Mouse (Mus musculus) cerebellum, postnatal 25 days (tissue): ENCODE data around the gene Sipa1l3.

Experiments
- DNase-seq, 2 experiments: peaks; one replicate each; pipeline ENCODE4 v3.0.0; 2021; ENCODE audit warnings: mixed read lengths in 2 of 2

The Sipa1l3 gene

GRCm38 (mm10) chr7:29410402-29410801 lies 108.0 kb downstream of the Sipa1l3 start:
- DNase-seq: no peak

DNA sequence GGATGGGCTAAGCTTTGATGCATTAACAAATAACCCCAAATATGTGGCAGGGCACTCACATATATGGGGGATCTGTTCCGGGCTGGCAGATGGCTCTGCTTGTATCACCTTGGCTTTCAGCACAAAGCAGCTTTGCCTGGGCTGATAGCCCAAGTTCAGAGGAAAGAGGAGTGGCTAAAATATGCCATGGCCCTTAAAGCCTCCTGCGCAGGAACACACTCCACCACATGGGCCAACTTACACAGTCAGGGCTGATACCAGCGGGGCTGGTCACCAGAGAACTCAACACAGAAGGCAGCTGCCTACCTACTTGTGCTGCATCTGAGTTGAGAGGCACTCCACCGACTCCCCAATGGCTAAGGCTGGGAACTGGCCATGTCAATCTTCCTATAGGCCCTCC lies 111.6 kb downstream of the Sipa1l3 start:
- peak; percentile 56 to 64 for DNase-seq

- DNase-seq: no peak
Measured at GRCm38 (mm10) chr7:29404126-29404525, 114.3 kb downstream of the Sipa1l3 start.

DNA sequence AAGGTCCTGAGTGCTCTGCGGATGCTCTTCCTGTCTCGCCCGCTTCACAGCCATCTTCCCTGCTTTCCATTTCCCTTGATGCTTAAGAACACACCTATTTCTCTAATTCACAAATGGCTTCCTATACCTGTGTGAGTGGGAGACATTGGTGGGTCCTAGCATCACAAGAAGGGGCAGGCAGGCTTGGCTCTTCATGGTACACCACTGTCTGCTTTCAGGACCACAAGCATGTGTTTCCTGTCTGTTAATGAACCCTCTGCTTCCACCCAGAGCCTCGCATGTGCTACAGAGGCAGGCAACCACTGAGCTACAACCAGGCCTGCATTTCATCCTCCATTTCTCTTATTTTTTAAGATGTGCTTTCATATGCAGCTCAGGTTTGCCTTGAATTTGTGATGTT lies 116.4 kb downstream of the Sipa1l3 start:
- no peak for DNase-seq

GRCm38 (mm10) chr7:29400451-29400850 lies 118.0 kb downstream of the Sipa1l3 start:
- no peak for DNase-seq

DNA sequence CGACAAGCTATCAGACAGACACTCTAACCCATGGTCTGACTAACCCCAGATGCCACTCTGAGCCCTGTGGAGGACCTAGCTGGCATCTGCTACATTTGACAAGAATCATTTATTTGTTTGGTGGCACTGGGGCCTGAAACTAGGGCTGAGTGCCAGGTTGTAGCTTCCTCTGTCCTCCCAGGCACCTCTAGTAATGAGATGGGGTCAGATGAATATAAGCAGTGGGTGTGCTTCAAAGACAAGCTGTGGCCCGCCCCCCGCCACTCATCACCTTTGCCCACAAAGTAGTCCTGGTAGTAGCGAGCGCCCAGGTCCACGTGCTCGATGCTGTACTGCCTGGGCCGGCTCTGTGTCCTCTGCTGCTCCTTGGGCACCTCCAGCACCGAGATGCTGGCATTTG lies 119.4 kb downstream of the Sipa1l3 start:
- no peak for DNase-seq

DNA sequence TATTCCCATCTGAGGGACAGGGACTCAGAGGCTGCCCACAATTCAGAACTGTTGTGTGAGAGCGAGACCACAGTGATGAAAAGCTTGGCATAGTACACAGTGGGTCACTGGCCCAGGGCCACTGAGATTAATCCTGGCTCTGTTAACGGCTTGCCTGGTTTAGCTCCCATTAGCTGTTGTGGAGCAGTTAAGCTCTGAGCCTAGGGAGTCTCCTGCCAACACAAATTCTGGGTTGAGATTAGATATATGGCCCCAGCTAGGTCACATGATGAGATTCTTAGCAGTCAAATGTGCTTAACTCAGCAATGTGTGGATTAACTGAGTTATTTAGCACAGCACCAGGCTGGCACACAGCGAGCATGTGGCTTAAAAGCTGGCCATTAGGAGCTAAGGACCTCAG lies 121.0 kb downstream of the Sipa1l3 start:
- DNase-seq: peak; percentile 62 to 64

GRCm38 (mm10) chr7:29396943-29397340 lies 121.5 kb downstream of the Sipa1l3 start:
- DNase-seq: peak; percentile 80 to 86

- DNase-seq: peak; percentile 79
Measured at GRCm38 (mm10) chr7:29396216-29396942, 122.1 kb downstream of the Sipa1l3 start.

GRCm38 (mm10) chr7:29395179-29395578 lies 123.3 kb downstream of the Sipa1l3 start:
- DNase-seq: no peak

DNA sequence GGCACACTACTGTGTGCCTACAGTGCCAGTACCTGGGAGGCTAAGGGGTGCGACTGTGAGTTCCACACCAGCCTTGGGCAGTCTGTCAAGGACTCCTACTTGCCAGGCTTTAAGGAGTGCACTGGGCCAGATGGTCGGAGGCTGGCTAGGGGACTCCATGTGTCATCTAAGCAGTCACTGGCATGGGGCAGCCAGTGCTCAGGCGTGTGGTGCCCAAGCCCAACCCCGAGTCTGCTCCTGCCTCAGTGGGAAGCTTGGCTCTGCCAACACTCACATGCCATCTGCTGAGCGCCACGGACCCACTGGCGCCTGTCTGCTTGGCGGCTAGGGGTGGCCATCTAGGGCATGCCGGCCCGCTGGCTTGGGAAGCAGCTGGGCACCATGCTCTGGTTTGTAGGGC lies 125.1 kb downstream of the Sipa1l3 start:
- DNase-seq: peak; percentile 92 to 93

- no peak for DNase-seq
Measured at GRCm38 (mm10) chr7:29392805-29393204, 125.6 kb downstream of the Sipa1l3 start.

- DNase-seq: peak; percentile 43 to 62
Measured at GRCm38 (mm10) chr7:29391761-29392512, 126.5 kb downstream of the Sipa1l3 start.

DNA sequence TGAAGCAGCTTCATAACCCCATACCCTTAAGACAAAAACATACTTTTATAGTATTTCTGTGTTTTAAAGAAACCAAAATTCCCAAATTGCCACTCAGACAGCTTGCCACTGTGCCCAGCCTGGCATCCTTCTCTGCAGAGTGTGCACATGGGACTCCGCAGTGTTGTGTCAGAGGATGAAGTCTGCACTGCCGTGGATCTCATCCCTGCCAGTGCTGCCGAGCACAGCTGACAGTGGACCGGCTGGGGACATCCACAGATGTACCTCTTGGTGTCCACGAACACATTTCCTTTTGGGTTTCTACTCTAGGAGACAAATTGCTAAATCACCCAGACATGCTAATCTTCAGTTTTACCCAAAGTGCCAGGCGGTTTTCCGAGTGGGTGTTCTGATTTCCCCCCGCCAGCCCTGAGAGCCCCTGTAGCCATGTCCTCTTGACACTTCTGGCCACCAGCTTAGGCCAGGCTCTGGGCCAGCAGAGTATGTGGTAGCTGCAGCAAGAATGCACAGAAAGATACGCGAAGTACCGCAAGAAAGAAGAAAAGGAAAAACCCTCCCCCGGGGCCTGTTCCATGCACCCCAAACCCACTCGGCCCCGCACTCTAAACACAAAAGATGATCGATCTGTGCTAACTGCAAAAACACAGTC lies 127.2 kb downstream of the Sipa1l3 start:
- peak in 1 of 2 experiments; percentile 25 for DNase-seq

GRCm38 (mm10) chr7:29390234-29390633 lies 128.2 kb downstream of the Sipa1l3 start:
- peak in 1 of 2 experiments; percentile 8 for DNase-seq

DNA sequence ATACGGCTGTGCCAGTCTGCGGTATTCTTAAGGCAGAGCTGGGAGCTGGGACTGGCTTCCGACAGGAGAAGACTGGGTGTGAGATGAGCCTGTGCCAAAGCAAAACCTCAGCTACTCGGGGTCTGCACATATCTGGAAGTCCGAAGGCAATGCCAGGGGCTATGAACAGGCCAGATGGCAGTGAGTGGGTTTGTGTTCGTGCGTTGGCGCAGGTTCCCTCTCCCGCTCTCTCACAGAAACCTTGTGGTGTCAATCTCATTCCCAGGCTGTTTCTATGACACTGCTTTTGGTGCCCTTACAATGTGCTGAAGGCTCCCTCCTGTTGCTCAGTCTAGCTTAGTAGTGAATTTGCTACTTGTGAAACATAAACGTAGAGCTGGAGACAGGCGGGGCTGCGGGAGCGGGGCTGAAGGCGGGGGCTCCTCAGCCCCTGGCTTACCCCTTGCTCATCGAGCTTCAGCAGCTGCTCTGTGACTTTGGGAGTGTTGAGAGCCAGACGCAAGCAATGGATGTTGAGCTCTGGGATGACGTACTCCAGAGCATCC lies 130.8 kb downstream of the Sipa1l3 start:
- DNase-seq: peak; percentile 53 to 60

GRCm38 (mm10) chr7:29386349-29386748 lies 132.1 kb downstream of the Sipa1l3 start:
- DNase-seq: peak; percentile 52 to 63

DNA sequence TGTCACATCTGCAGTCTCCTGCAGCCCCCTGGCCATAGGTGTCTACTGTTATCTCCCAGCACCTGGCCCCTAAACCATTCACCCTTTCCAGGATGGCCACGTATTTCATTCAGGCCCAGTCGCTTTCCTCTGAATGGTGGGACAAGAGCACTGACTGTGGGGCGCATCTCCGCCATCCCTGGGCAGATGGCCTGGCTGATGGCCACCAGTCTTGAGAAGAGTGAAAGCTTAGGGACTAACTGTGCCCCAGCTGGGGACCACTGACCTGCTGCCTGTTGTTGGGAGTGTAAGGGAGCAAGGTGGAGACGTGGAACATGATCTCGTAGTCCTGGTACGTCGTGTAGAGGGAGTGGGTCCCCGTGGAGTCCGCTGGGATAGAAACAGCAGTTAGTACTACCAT lies 132.7 kb downstream of the Sipa1l3 start:
- DNase-seq: peak; percentile 48 to 58

GRCm38 (mm10) chr7:29383255-29383654 lies 135.2 kb downstream of the Sipa1l3 start:
- peak; percentile 90 to 95 for DNase-seq

GRCm38 (mm10) chr7:29381466-29382040 lies 136.9 kb downstream of the Sipa1l3 start:
- no peak for DNase-seq

DNA sequence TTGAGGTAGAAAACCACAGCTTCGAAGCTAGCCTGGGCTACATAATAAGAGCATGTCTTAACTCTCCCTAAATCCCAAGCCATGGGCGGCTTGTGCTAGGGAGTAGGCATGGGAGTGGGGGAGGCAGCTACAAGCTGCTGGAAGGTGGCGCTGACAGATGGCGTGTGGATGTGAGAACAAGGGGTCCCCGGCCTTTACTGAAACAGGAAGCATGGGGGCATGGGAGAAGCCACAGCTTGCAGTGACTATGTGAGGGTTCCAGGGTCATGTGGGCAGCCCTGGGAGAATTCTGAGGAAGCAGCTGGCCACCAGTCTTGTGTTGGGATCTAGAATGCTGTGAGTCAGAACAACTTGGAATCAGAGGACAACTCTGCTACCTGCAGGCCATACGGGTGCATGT lies 144.4 kb downstream of the Sipa1l3 start:
- no peak for DNase-seq

DNA sequence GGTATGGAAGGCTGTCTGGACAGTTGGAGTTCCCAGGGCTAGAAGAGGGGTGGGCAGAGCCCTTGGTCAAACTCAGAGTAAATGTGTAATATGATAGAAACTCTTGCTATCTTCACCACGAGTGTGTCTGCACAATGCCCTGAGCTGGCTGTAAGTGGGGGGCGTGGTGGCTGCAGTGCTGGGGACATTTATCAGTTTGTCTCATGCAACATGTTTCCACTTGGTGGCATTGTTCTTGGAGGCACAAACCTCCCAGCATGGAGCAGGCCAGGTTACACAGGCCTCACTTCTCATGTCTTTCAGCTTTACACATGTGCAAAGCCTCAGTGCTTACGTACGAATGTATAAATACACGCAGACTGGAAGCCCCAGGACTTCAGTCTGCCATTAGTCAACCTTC lies 146.3 kb downstream of the Sipa1l3 start:
- no peak for DNase-seq

- DNase-seq: no peak
Measured at GRCm38 (mm10) chr7:29370031-29370430, 148.4 kb downstream of the Sipa1l3 start.
